Mouse (Mus musculus) hindbrain, embryonic 13.5 days (tissue): ENCODE data around the gene Elovl4. TPM values are rescaled to one million over a fixed set of nuclear protein-coding genes. Genes with fewer than 3 reads are reported as not detected.

ENCODE experiments used
- ATAC-seq: fragments of 200-750 bp; cut with Nextera tagmentation; 2 replicates; pipeline ENCODE4 v1.8.0; 2017; ENCODE audit warnings: moderate TSS enrichment; ENCODE audit not compliant: low FRiP score
- H3K27ac ChIP-seq: fragments of 300-500 bp; sonication (generic); 2 replicates; pipeline ENCODE4 v1.5.1; 2015; ENCODE audit warnings: inconsistent platforms, mild to moderate bottlenecking, moderate library complexity
- H3K27me3 ChIP-seq: fragments of 300-500 bp; sonication (generic); 2 replicates; pipeline ENCODE4 v1.6.1; 2015; ENCODE audit warnings: mild to moderate bottlenecking, inconsistent platforms
- H3K36me3 ChIP-seq: fragments of 300-500 bp; sonication (generic); 2 replicates; pipeline ENCODE4 v1.6.1; 2015; ENCODE audit warnings: mild to moderate bottlenecking, inconsistent platforms
- H3K4me1 ChIP-seq: fragments of 300-500 bp; sonication (generic); replicated peaks from 2 replicates; pipeline ENCODE4 v1.6.1; 2015; ENCODE audit warnings: inconsistent platforms
- H3K4me2 ChIP-seq: fragments of 300-500 bp; sonication (generic); 2 replicates; pipeline ENCODE4 v1.6.1; 2015; ENCODE audit warnings: inconsistent platforms, mild to moderate bottlenecking, moderate library complexity
- H3K4me3 ChIP-seq: fragments of 300-500 bp; sonication (generic); 2 replicates; pipeline ENCODE4 v1.5.1; 2015; ENCODE audit warnings: mild to moderate bottlenecking, inconsistent platforms
- H3K9ac ChIP-seq: fragments of 300-500 bp; sonication (generic); 2 replicates; pipeline ENCODE4 v1.6.1; 2015; ENCODE audit warnings: mild to moderate bottlenecking, inconsistent platforms
- H3K9me3 ChIP-seq: fragments of 300-500 bp; sonication (generic); 2 replicates; pipeline ENCODE4 v1.6.1; 2016; ENCODE audit warnings: inconsistent platforms
- WGBS: fragments of 180-500 bp; shearing (Covaris S2); methylation state at CpG from one replicate; pipeline ENCODE4 v1.1.7; 2015; 5-methylcytosine and 5-hydroxymethylcytosine counted together
- polyA plus RNA-seq: library from polyadenylated mRNA; unstranded; fragments of >200 nt; fragmentation: Nextera tagmentation; extraction: Ambion mirVana; gene quantifications from 2 replicates; pipeline ENCODE4 v1.2.1, GENCODE M21; 2015

Elovl4 gene
- polyA plus RNA-seq, 1 experiment from 2014 or later, result 82.7 TPM

DNA sequence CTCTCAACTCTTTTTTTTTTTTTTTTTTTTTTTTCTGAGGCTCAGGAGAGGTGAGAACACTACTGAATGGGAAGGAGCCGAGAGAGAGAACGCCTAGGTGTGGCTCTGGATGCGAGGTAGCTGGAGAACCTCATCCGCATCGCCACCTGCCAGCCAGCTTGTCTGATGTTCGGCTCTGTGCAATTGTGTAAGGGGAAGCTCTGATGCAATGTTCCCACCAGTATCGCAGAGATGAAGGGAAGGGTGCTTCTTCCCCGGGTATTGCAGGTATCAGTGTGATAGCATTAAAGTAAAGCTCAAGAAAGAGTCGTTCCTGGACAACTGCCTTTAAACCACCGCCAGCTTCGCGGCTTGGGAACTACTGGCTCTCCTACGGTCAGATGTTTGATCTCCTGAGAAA is 1.7 kb downstream of the Elovl4 start:
- peak overlapping the region; percentile 91 for H3K9ac ChIP-seq
- WGBS, result 60% methylated on average over 13 of the region's 13 CpGs
- H3K9me3 ChIP-seq, result no peaks in the 10 kb centered on the region
- peaks cover 33% of the 10 kb centered on the region for H3K4me1 ChIP-seq
- H3K27me3 ChIP-seq, result no peaks in the 10 kb centered on the region
- no peak for ATAC-seq
- H3K36me3 ChIP-seq, result no peaks in the 10 kb centered on the region
- H3K4me2 ChIP-seq, result peak overlapping the region; percentile 65
- peak overlapping the region; percentile 73 for H3K4me3 ChIP-seq
- no peak overlapping the region for H3K27ac ChIP-seq

DNA sequence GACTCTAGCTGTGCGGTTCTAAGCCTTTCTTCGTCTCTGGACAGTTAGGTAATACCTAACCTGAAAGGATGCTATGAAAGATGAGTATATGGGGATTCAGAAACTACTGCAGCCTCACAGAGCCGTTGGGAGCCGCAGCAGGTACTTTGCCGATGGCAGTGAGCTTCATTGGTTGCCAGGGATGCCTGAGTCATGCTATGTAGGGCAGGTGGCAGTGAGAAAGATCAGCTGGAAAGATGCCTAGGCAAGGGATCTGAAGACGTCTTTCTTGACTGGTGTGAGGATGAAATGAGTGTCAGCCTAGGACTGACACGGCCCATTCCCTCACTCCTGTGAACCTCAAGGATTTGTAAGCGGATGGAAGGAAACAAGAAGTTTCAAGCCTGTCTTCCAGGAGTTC is 8.2 kb downstream of the Elovl4 start:
- H3K36me3 ChIP-seq, result no peaks in the 10 kb centered on the region
- H3K9me3 ChIP-seq, result no peaks in the 10 kb centered on the region
- no peak for ATAC-seq
- no peak overlapping the region for H3K9ac ChIP-seq
- H3K4me3 ChIP-seq, result no peak overlapping the region
- peaks cover 19% of the 10 kb centered on the region for H3K4me1 ChIP-seq
- no peak overlapping the region for H3K4me2 ChIP-seq
- H3K27ac ChIP-seq, result 0 out of 2 replicates have a peak overlapping the region, but pooled peaks have one; percentile 31
- no peaks in the 10 kb centered on the region for H3K27me3 ChIP-seq
- WGBS, result 86% methylated on average over 8 of the region's 8 CpGs

DNA sequence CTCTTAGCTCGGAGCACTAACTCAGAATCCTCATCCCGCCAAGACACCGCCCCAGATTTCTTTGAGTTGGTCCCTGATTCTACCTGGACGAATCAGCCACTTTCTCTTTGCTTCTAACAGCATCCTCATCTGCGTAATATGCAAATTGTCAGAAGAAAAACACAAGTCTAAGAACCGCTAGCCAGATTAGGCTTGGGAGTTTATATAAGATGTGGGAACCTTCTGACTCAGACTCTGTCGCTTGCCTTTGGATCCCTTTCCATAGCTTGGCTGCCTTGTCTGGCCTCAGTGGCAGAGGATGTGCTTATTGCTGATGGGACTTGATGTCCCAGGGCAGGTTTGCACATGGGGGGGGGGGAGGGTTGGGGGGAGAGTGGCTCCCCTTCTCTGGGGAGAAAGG is 9.2 kb downstream of the Elovl4 start:
- Histone ChIP-seq H3K9ac (no peak overlapping the region), H3K4me3 (no peak overlapping the region), H3K4me1 (peaks cover 11% of the 10 kb centered on the region), H3K27ac (no peak overlapping the region), H3K27me3 (no peaks in the 10 kb centered on the region), H3K36me3 (no peaks in the 10 kb centered on the region), H3K9me3 (no peaks in the 10 kb centered on the region), H3K4me2 (no peak overlapping the region)
- WGBS, result 91% methylated on average over 7 of the region's 7 CpGs
- no peak for ATAC-seq

DNA sequence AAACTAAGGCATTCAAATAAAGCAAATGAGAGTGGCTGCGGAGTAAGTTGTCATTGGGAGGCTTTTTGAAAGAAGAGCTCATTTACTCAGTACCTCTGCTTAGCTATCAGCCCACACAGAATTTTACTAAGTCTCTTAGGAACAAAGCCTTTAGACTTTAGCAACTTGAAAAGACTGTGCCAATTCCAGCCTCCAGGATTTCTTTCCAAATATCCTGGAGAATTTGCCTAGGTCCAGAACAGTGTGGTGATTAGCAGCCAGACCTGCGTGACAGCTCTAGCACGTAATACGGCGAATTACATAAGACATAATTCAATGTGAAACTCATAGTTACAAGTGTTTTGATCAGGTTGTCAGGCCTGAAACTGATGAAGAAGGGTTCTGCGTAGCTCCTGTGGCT is 16.8 kb downstream of the Elovl4 start:
- Histone ChIP-seq H3K4me1 (no peaks in the 10 kb centered on the region), H3K27me3 (no peaks in the 10 kb centered on the region), H3K9ac (no peak overlapping the region), H3K9me3 (no peaks in the 10 kb centered on the region), H3K27ac (no peak overlapping the region), H3K4me2 (no peak overlapping the region), H3K4me3 (no peak overlapping the region), H3K36me3 (peaks cover 35% of the 10 kb centered on the region)
- 96% methylated on average over 6 of the region's 6 CpGs for WGBS
- ATAC-seq, result no peak

DNA sequence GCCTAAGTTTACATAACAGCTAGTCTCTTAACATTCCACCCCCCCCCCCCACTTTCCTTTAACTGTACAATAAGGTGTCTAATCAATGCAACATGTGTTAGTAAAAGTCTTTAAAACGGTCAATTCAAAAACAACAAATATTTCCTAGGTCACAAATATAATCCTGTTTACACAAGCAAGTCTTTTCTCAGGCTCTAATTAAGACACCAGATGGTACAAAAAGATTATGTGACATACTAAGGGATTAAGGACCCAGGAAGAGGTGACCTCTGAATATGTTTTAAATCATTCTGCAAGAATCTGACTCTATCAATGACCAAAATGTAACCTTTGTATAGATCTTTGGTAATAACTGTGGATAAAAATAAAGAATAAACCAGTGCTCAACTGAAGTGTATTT is 20.6 kb downstream of the Elovl4 start:
- Histone ChIP-seq H3K27ac (no peak overlapping the region), H3K27me3 (no peaks in the 10 kb centered on the region), H3K9ac (no peak overlapping the region), H3K4me1 (no peaks in the 10 kb centered on the region), H3K4me3 (no peak overlapping the region), H3K9me3 (no peaks in the 10 kb centered on the region), H3K36me3 (peaks cover 59% of the 10 kb centered on the region), H3K4me2 (no peak overlapping the region)
- WGBS, result 72% methylated on average over 1 of the region's 1 CpGs
- ATAC-seq, result no peak

DNA sequence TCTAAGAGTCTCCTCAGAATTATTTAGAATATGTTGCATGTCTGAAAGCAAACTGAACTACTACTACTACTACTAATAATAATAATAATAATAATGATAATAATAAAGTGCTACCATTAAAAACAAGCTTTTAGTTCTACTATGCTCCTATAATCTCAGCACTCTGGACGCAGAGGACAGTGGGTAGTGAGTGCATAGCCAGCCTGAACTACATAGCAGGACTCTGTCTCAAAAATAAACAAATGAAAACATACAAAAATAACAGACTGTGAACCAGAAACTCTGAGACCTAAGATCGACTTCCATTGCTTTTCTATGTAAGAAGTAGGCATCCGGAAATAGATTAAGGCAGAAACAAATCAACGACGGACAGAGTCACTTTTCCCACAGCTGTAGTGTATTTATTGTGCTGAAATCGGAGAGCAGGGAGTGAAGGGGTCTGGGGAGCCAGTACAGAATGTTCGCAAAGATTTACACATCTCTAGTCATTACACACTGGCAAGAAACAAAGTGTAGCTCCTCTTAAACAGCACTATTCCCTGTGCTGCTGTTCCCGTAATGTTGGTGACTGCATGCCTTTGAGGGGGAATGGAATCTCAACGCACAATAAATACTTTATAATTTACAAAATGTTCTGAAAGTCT is 27.6 kb downstream of the Elovl4 start:
- no peak for ATAC-seq
- H3K4me1 ChIP-seq, result no peaks in the 10 kb centered on the region
- H3K36me3 ChIP-seq, result peaks cover 38% of the 10 kb centered on the region
- H3K9ac ChIP-seq, result no peak overlapping the region
- 86% methylated on average over 9 of the region's 9 CpGs for WGBS
- no peaks in the 10 kb centered on the region for H3K27me3 ChIP-seq
- no peaks in the 10 kb centered on the region for H3K9me3 ChIP-seq
- H3K27ac ChIP-seq, result no peak overlapping the region
- no peak overlapping the region for H3K4me2 ChIP-seq
- no peak overlapping the region for H3K4me3 ChIP-seq

DNA sequence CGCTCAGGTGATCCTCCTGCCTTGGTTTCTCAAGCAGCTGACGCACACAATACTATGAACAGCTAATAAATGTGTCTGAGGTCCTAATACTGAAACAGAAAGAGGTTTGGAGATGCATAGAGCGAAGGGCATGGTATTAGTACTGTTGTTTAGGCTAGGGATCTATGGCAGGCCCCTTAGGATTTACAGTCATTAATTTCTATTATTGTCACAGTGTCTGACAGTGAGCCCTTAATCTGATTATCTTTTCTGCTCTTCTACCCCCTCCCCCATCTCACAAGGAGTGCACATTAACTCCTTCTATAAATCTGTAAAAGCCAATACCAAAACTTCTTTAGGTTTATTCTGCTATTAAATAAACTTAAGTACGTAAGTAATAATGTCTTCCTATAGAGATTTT is 44.8 kb downstream of the Elovl4 start:
- WGBS, result 89% methylated on average over 4 of the region's 4 CpGs
- Histone ChIP-seq H3K27ac (no peak overlapping the region), H3K9me3 (no peaks in the 10 kb centered on the region)

DNA sequence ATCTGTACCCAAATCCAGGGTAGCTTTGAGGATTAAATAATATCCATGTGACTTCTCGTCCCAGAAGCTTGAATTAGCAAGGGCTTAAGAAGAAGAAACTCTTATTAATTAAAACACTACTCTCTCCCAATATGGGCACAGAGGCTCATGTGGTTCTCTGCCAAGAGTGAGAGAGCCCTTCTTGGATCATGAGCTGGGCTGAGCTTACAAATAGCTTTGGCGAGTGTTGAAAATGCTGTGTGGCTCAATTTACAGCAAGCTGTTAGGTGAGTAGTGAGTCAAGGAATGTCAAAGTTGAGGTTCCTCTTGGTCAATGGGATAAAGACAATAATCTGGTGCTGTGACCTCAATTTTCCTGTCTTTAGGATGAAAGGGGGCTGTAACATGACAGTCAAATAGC is 74.2 kb downstream of the Elovl4 start:
- Histone ChIP-seq H3K9me3 (no peaks in the 10 kb centered on the region), H3K27me3 (no peaks in the 10 kb centered on the region), H3K36me3 (no peaks in the 10 kb centered on the region), H3K27ac (no peak overlapping the region), H3K9ac (no peak overlapping the region), H3K4me3 (no peak overlapping the region), H3K4me2 (no peak overlapping the region), H3K4me1 (peaks cover 4% of the 10 kb centered on the region)
- 88% methylated on average over 2 of the region's 2 CpGs for WGBS
- no peak for ATAC-seq

More for the DNA sequence above, 44.8 kb downstream of the Elovl4 start:
- ATAC-seq, result no peak
- Histone ChIP-seq H3K4me3 (no peak overlapping the region), H3K36me3 (no peaks in the 10 kb centered on the region), H3K9ac (no peak overlapping the region), H3K4me2 (no peak overlapping the region), H3K27me3 (no peaks in the 10 kb centered on the region), H3K4me1 (no peaks in the 10 kb centered on the region)

DNA sequence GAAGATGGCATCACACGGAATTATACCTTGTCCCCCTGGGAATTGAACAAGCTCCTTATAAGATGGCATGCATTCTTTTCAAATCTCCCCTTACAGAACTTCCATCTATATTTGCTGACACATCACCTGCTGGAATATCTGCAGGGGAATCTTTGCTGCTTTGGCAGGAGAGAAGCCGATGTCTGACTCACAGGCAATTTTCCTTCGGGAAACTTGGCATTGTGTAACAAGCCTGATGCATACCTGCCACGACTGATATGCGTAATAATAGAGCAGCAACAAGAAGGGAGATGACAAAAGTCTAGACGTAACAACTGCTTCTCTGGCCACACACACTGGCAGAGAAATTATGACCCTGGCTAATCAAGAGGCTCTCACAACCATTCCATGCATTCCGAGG is 75.2 kb downstream of the Elovl4 start:
- Histone ChIP-seq H3K4me1 (peaks cover 9% of the 10 kb centered on the region), H3K4me3 (no peak overlapping the region), H3K27ac (no peak overlapping the region), H3K9ac (no peak overlapping the region), H3K4me2 (no peak overlapping the region), H3K9me3 (no peaks in the 10 kb centered on the region), H3K27me3 (no peaks in the 10 kb centered on the region), H3K36me3 (no peaks in the 10 kb centered on the region)
- ATAC-seq, result no peak
- WGBS, result 66% methylated on average over 7 of the region's 7 CpGs

Other genes starting within 250 kb of the Elovl4 start
- gene Ttk, start 28.4 kb upstream of the Elovl4 start, polyA plus RNA-seq, result 8.3 and 8.8 TPM in 2 replicates
- gene Bckdhb, start 118.9 kb upstream of the Elovl4 start, polyA plus RNA-seq, result 27.2 and 32.5 TPM in 2 replicates